Mouse (Mus musculus): ENCODE measurements around the gene Cyp4f17.
"Not testable (repeated sequence)": the region's sequence is repeated elsewhere in the genome, so short reads cannot be mapped to it uniquely, and the experiment has no call there.

Cyp4f17 gene

GRCm38 (mm10) chr17:32505851-32506728, at the start of gene Cyp4f17:
TSS of gene Cyp4f17 (plus strand) at chr17:32506050.
- in situ Hi-C loops (cut with MboI, MseI): no loop called here

GRCm38 (mm10) chr17:32468494-32468893, 37.4 kb upstream of the Cyp4f17 start:
- in situ Hi-C loops (cut with MboI, MseI): no loop called here

- in situ Hi-C loops (cut with MboI, MseI): no loop called here
These were observed 35.1 kb upstream of the Cyp4f17 start for GRCm38 (mm10) chr17:32470795-32471194.

- in situ Hi-C loops (cut with MboI, MseI): no loop called here
These were observed 33.7 kb upstream of the Cyp4f17 start for GRCm38 (mm10) chr17:32472176-32472575.

GRCm38 (mm10) chr17:32474954-32475560, 30.8 kb upstream of the Cyp4f17 start:
- in situ Hi-C loops (cut with MboI, MseI): no loop called here

GRCm38 (mm10) chr17:32477204-32477603, 28.6 kb upstream of the Cyp4f17 start:
- in situ Hi-C loops (cut with MboI, MseI): no loop called here

GRCm38 (mm10) chr17:32478727-32479126, 27.1 kb upstream of the Cyp4f17 start:
- in situ Hi-C loops (cut with MboI, MseI): no loop called here

- in situ Hi-C loops (cut with MboI, MseI): no loop called here
These were observed 26.0 kb upstream of the Cyp4f17 start for GRCm38 (mm10) chr17:32479554-32480506.

GRCm38 (mm10) chr17:32481766-32482165, 24.1 kb upstream of the Cyp4f17 start:
- in situ Hi-C loops (cut with MboI, MseI): no loop called here

- in situ Hi-C loops (cut with MboI, MseI): no loop called here
These were observed 22.6 kb upstream of the Cyp4f17 start for GRCm38 (mm10) chr17:32483200-32483599.

- in situ Hi-C loops (cut with MboI, MseI): loop anchor here (5.0 kb wide), 1 partner anchor 140 kb away; the partner anchor contains the start of gene Akap8l
These were observed 13.4 kb upstream of the Cyp4f17 start for GRCm38 (mm10) chr17:32492349-32492980.

GRCm38 (mm10) chr17:32494601-32495000, 11.2 kb upstream of the Cyp4f17 start:
- in situ Hi-C loops (cut with MboI, MseI): loop anchor here (5.0 kb wide), 1 partner anchor 142 kb away; the partner anchor contains the start of gene Akap8l

GRCm38 (mm10) chr17:32500511-32500910, 5.3 kb upstream of the Cyp4f17 start:
- in situ Hi-C loops (cut with MboI, MseI): not testable (repeated sequence)

- in situ Hi-C loops (cut with MboI, MseI): no loop called here
These were observed 4.8 kb upstream of the Cyp4f17 start for GRCm38 (mm10) chr17:32501051-32501450.

GRCm38 (mm10) chr17:32503111-32503510, 2.7 kb upstream of the Cyp4f17 start:
- in situ Hi-C loops (cut with MboI, MseI): no loop called here

GRCm38 (mm10) chr17:32506729-32507245, 937 bp downstream of the Cyp4f17 start:
- in situ Hi-C loops (cut with MboI, MseI): no loop called here

GRCm38 (mm10) chr17:32516126-32516525, 10.3 kb downstream of the Cyp4f17 start:
- in situ Hi-C loops (cut with MboI, MseI): no loop called here

GRCm38 (mm10) chr17:32521981-32522380, 16.1 kb downstream of the Cyp4f17 start:
- in situ Hi-C loops (cut with MboI, MseI): no loop called here

- in situ Hi-C loops (cut with MboI, MseI): no loop called here
These were observed 16.5 kb downstream of the Cyp4f17 start for GRCm38 (mm10) chr17:32522386-32522785.

GRCm38 (mm10) chr17:32522816-32523215, 17.0 kb downstream of the Cyp4f17 start:
- in situ Hi-C loops (cut with MboI, MseI): no loop called here

GRCm38 (mm10) chr17:32523895-32524294, 18.0 kb downstream of the Cyp4f17 start:
- in situ Hi-C loops (cut with MboI, MseI): no loop called here

All from T-helper 2 cell (primary cell).